Mouse (Mus musculus) adrenal gland, postnatal 14 days (tissue): ENCODE measurements around the gene Trpm4. TPM values are rescaled to one million over a fixed set of nuclear protein-coding genes. Genes with fewer than 3 reads are reported as not detected.

ENCODE experiments used
- DNase-seq: peaks from one replicate; pipeline ENCODE4 v3.0.0; 2021; ENCODE audit warnings: mixed read lengths
- total RNA-seq: library from RNA; stranded (reverse); gene quantifications from 2 replicates; pipeline ENCODE4 v1.2.3, GENCODE M21; 2021

Trpm4 gene
- total RNA-seq, 1 experiment from 2014 or later: 13.5 TPM

DNA sequence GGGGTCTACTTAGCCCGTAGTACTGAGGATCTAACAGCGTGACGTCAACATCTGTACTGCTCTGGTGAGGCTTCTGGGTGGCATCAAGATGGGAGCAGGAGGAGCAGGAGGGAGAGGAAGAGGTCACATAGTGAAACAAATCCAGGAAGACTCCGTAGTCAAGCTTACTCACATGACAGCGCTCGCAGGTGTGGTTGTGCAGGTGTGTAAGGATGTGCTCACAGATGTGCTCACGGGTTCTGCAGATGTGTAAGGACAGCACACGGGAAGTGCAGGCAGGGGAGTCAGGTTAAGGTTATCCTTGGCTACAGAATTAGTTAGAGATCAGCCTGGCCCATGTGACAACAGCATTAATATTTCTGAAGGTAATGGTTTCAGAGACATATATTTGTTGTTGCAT, 79.8 kb downstream of the Trpm4 start:
- no peak for DNase-seq

Other genes with a start within 250 kb of the Trpm4 start
- 38.2 and 39.1 TPM in 2 replicates for gene Rcn3, start 241.6 kb downstream of the Trpm4 start, total RNA-seq
- gene Fcgrt, start 229.9 kb downstream of the Trpm4 start, total RNA-seq: 138 and 152 TPM in 2 replicates
- 1,189 and 1,386 TPM in 2 replicates for gene Rps11, start 209.3 kb downstream of the Trpm4 start, total RNA-seq
- gene Rpl13a, start 205.0 kb downstream of the Trpm4 start, total RNA-seq: 1,693 and 2,079 TPM in 2 replicates
- not detected in 2 replicates for gene Gm45713, start 197.5 kb downstream of the Trpm4 start, total RNA-seq
- gene Flt3l, start 197.3 kb downstream of the Trpm4 start, total RNA-seq: 13.3 and 25.0 TPM in 2 replicates
- 55.6 and 58.5 TPM in 2 replicates for gene Pih1d1, start 179.5 kb downstream of the Trpm4 start, total RNA-seq
- gene Aldh16a1, start 179.2 kb downstream of the Trpm4 start, total RNA-seq: 59.8 and 59.9 TPM in 2 replicates
- 0.22 and 0.79 TPM in 2 replicates for gene Slc17a7, start 169.8 kb downstream of the Trpm4 start, total RNA-seq
- not detected in 2 replicates for gene Gfy, start 154.2 kb downstream of the Trpm4 start, total RNA-seq
- not detected in 2 replicates for gene Pth2, start 152.8 kb downstream of the Trpm4 start, total RNA-seq
- gene Ccdc155, start 128.9 kb downstream of the Trpm4 start, total RNA-seq: 0.22 and 0.23 TPM in 2 replicates
- gene Dkkl1, start 121.6 kb downstream of the Trpm4 start, total RNA-seq: 0.98 TPM in 1 of 2 replicates, not detected in the other
- 17.8 and 19.2 TPM in 2 replicates for gene Tead2, start 118.0 kb downstream of the Trpm4 start, total RNA-seq
- gene Cd37, start 94.7 kb downstream of the Trpm4 start, total RNA-seq: 7.3 and 40.7 TPM in 2 replicates
- gene Slc6a16, start 92.7 kb downstream of the Trpm4 start, total RNA-seq: not detected in 2 replicates
- not detected in 2 replicates for gene Slc6a21, start 56.3 kb downstream of the Trpm4 start, total RNA-seq
- 0.15 and 0.45 TPM in 2 replicates for gene Hrc, start 1.5 kb upstream of the Trpm4 start, total RNA-seq
- 2.1 and 2.4 TPM in 2 replicates for gene Ppfia3, start 33.2 kb upstream of the Trpm4 start, total RNA-seq
- gene Lin7b, start 36.8 kb upstream of the Trpm4 start, total RNA-seq: 1.2 and 1.4 TPM in 2 replicates
- 265 and 280 TPM in 2 replicates for gene Snrnp70, start 62.0 kb upstream of the Trpm4 start, total RNA-seq
- not detected in 2 replicates for gene Kcna7, start 71.9 kb upstream of the Trpm4 start, total RNA-seq
- not detected in 2 replicates for gene Ntf5, start 79.9 kb upstream of the Trpm4 start, total RNA-seq
- gene Lhb, start 87.0 kb upstream of the Trpm4 start, total RNA-seq: not detected in 2 replicates
- 55.4 and 62.8 TPM in 2 replicates for gene Gys1, start 101.1 kb upstream of the Trpm4 start, total RNA-seq
- gene Ruvbl2, start 104.3 kb upstream of the Trpm4 start, total RNA-seq: 55.5 and 62.8 TPM in 2 replicates
- gene Ftl1, start 126.1 kb upstream of the Trpm4 start, total RNA-seq: 638 and 688 TPM in 2 replicates
- 54.4 and 60.0 TPM in 2 replicates for gene Bax, start 133.1 kb upstream of the Trpm4 start, total RNA-seq
- 0.49 and 1.1 TPM in 2 replicates for gene Tulp2, start 148.1 kb upstream of the Trpm4 start, total RNA-seq
- 24.6 and 31.2 TPM in 2 replicates for gene Gm45808, start 153.0 kb upstream of the Trpm4 start, total RNA-seq
- gene Dhdh, start 155.0 kb upstream of the Trpm4 start, total RNA-seq: 46.8 and 54.1 TPM in 2 replicates
- gene Nucb1, start 176.6 kb upstream of the Trpm4 start, total RNA-seq: 199 and 204 TPM in 2 replicates
- 37.3 and 55.7 TPM in 2 replicates for gene Ppp1r15a, start 192.5 kb upstream of the Trpm4 start, total RNA-seq
- 3.8 and 6.5 TPM in 2 replicates for gene Plekha4, start 192.6 kb upstream of the Trpm4 start, total RNA-seq
- gene Hsd17b14, start 221.1 kb upstream of the Trpm4 start, total RNA-seq: 0.67 and 1.2 TPM in 2 replicates
- gene Bcat2, start 236.4 kb upstream of the Trpm4 start, total RNA-seq: 149 and 151 TPM in 2 replicates